Mouse (Mus musculus) thymus, postnatal 14 days (tissue): ENCODE data around the gene Gpx4.

Experiments used
- DNase-seq: peaks from one replicate; pipeline ENCODE4 v3.0.0; 2021

The Gpx4 gene

GRCm38 (mm10) chr10:80105926-80106325 lies 59.0 kb downstream of the Gpx4 start:
- DNase-seq, result no peak
